Mouse (Mus musculus): ENCODE data around the gene Slc51b. TPM values are rescaled to one million over a fixed set of nuclear protein-coding genes. Genes with fewer than 3 reads are reported as not detected.
A peak's percentile ranks its signal among the peaks of the same experiment; 100 is the strongest.

The Slc51b gene
- polyA plus RNA-seq (2015; fragmentation: Nextera tagmentation; extraction: Ambion mirVana): not detected in 2 replicates

DNA sequence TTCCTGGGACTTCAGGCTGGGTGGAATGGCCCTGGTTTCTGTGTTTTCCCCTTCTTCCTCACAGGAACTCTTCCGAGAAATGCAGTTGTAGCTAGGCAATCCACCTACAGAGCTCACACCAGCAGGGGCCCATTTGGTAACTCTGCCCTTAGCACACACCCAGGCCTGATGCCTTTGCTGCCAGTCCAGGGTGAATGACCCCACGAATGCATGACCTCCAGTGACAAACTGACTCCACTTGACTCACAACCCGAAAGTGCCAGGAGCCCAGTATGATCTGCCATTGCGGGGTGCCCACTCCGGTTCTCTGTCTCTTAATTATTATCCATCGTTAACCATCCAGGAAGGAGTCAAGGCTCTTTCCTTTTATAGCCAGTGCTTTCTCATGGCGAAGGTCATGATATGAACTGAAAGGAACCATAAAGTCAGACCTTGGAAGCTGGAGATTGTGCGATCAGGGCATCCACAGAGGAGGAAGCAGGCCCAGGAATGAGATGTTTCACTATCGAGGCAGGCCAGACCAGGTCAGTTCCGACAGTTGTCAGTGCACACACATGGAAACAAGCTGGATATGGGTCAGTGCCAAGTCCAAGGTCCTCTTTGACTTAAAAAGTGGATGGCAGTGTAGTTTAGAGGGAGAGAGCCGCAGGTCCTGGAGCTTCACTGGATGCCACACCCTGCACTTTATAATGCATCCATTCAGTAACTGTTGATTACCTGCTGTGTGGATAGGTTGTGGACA is at the start of gene Slc51b:
TSS of gene Slc51b (minus strand) at position 196 of the 742 bp plus-strand sequence.
- Histone ChIP-seq H3K4me3 (no peak within 1 kb of the TSS), H3K4me2 (replicated peaks) (no peak within 1 kb of the TSS), H3K9ac (replicated peaks) (no peak within 1 kb of the TSS), H3K4me1 (no peaks in the 10 kb centered on the region), H3K27me3 (no peaks in the 10 kb centered on the region), H3K27ac (replicated peaks) (no peak within 1 kb of the TSS), H3K36me3 (no peaks in the 10 kb centered on the region), H3K9me3 (no peaks in the 10 kb centered on the region)
- no peak for ATAC-seq (replicated peaks)
- 76% methylated on average over 11 of the region's 11 CpGs for WGBS

GRCm38 (mm10) chr9:65467686-65468085 is 44.9 kb upstream of the Slc51b start:
- no peak overlapping the region for H3K4me3 ChIP-seq
- 79% methylated on average over 11 of the region's 11 CpGs for WGBS
- ATAC-seq (replicated peaks): no peak
- H3K9ac ChIP-seq (replicated peaks): no peak overlapping the region
- H3K27me3 ChIP-seq: no peaks in the 10 kb centered on the region
- no peak overlapping the region for H3K27ac ChIP-seq (replicated peaks)
- peaks cover 4% of the 10 kb centered on the region; the same call in 1 of the 2 replicates for H3K4me1 ChIP-seq
- no peak overlapping the region for H3K4me2 ChIP-seq (replicated peaks)
- peaks cover 53% of the 10 kb centered on the region for H3K36me3 ChIP-seq
- no peaks in the 10 kb centered on the region for H3K9me3 ChIP-seq

DNA sequence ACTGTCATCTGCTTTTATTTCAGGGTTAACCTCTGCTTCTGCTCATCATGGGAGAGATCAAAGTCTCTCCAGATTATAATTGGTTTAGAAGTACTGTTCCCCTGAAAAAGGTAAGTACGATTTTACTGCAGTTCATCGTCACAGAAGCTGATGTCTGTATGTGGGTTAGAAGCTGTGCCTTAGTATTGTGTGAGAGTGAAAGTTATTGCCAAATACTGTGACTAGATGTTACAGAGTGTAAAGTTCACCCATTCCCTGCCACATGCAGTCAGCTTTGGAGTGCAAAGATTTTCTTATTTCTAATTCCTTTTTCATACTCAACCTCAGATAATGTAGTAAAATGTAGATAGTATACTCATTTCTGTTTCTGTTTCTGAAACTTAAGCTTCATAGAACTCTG is 42.5 kb upstream of the Slc51b start:
- no peak for ATAC-seq (replicated peaks)
- 97% methylated on average over 2 of the region's 2 CpGs for WGBS

GRCm38 (mm10) chr9:65464161-65464560 is 41.4 kb upstream of the Slc51b start:
- H3K4me3 ChIP-seq: no peak overlapping the region
- 94% methylated on average over 6 of the region's 6 CpGs for WGBS
- H3K9me3 ChIP-seq: no peaks in the 10 kb centered on the region
- no peak overlapping the region for H3K27ac ChIP-seq (replicated peaks)
- H3K4me1 ChIP-seq: peaks cover 25% of the 10 kb centered on the region
- H3K36me3 ChIP-seq: peaks cover 27% of the 10 kb centered on the region
- no peak overlapping the region for H3K9ac ChIP-seq (replicated peaks)
- no peaks in the 10 kb centered on the region for H3K27me3 ChIP-seq
- no peak for ATAC-seq (replicated peaks)
- H3K4me2 ChIP-seq (replicated peaks): no peak overlapping the region

More for the DNA sequence above, 42.5 kb upstream of the Slc51b start:
- no peaks in the 10 kb centered on the region for H3K9me3 ChIP-seq
- H3K27me3 ChIP-seq: no peaks in the 10 kb centered on the region
- H3K4me1 ChIP-seq: peaks cover 23% of the 10 kb centered on the region
- no peak overlapping the region for H3K4me3 ChIP-seq
- H3K27ac ChIP-seq (replicated peaks): no peak overlapping the region
- peaks cover 37% of the 10 kb centered on the region for H3K36me3 ChIP-seq
- H3K9ac ChIP-seq (replicated peaks): no peak overlapping the region
- no peak overlapping the region for H3K4me2 ChIP-seq (replicated peaks)

GRCm38 (mm10) chr9:65462544-65462943 is 39.8 kb upstream of the Slc51b start:
- H3K4me3 ChIP-seq: no peak overlapping the region
- H3K9me3 ChIP-seq: no peaks in the 10 kb centered on the region
- no peak overlapping the region for H3K9ac ChIP-seq (replicated peaks)
- 73% methylated on average over 5 of the region's 5 CpGs for WGBS
- no peaks in the 10 kb centered on the region for H3K27me3 ChIP-seq
- peaks cover 25% of the 10 kb centered on the region for H3K4me1 ChIP-seq
- H3K27ac ChIP-seq (replicated peaks): no peak overlapping the region
- H3K4me2 ChIP-seq (replicated peaks): no peak overlapping the region
- no peak for ATAC-seq (replicated peaks)
- H3K36me3 ChIP-seq: peaks cover 21% of the 10 kb centered on the region

- WGBS: under 1% methylated on average over 51 of the region's 53 CpGs
- no peaks in the 10 kb centered on the region for H3K9me3 ChIP-seq
- H3K4me3 ChIP-seq: peak within 1 kb of the TSS; percentile 69
- ATAC-seq (replicated peaks): peak; percentile 97
- peak within 1 kb of the TSS; percentile 82 for H3K9ac ChIP-seq (replicated peaks)
- H3K4me1 ChIP-seq: peaks cover 25% of the 10 kb centered on the region
- H3K27me3 ChIP-seq: no peaks in the 10 kb centered on the region
- H3K36me3 ChIP-seq: peaks cover 10% of the 10 kb centered on the region
- peak within 1 kb of the TSS; percentile 68 for H3K4me2 ChIP-seq (replicated peaks)
- H3K27ac ChIP-seq (replicated peaks): peak within 1 kb of the TSS; percentile 87
Observed at GRCm38 (mm10) chr9:65460732-65461442, 38.1 kb upstream of the Slc51b start, which contains the start of gene Spg21. TSS of gene Spg21 (plus strand) at chr9:65460947.

DNA sequence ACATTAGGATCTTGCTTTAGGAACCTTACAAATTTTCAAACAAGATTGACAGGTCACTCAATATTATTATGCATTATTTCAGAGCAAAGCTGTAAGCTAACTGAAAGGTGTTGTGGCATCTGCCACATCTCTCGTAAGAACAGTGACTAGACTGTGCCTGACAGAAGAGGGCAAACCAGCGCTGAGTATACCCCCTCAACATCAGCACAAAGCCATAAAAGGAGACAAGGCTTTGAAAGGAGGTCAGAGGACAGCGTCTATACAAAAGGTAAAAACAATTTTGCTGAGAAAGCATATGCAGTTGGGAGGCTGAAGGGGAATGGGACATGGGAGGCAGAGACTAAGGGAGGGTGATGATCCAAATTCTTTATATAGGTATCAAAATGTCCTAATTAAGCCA is 37.4 kb upstream of the Slc51b start:
- Histone ChIP-seq H3K9me3 (no peaks in the 10 kb centered on the region), H3K9ac (replicated peaks) (no peak overlapping the region), H3K27ac (replicated peaks) (peak overlapping the region; percentile 87; the same call in 1 of the 2 replicates), H3K4me1 (peaks cover 25% of the 10 kb centered on the region), H3K4me3 (peak overlapping the region; percentile 69), H3K27me3 (no peaks in the 10 kb centered on the region), H3K4me2 (replicated peaks) (peak overlapping the region; percentile 68), H3K36me3 (peaks cover 3% of the 10 kb centered on the region; the same call in 1 of the 2 replicates)
- WGBS: 34% methylated on average over 3 of the region's 3 CpGs
- ATAC-seq (replicated peaks): peak; percentile 15

GRCm38 (mm10) chr9:65458975-65459374 is 36.2 kb upstream of the Slc51b start:
- Histone ChIP-seq H3K4me2 (replicated peaks) (no peak overlapping the region), H3K27ac (replicated peaks) (no peak overlapping the region), H3K4me3 (no peak overlapping the region), H3K4me1 (peaks cover 25% of the 10 kb centered on the region), H3K36me3 (0 out of 2 replicates have a peak, but pooled peaks cover under 1% of the 10 kb centered on the region), H3K27me3 (no peaks in the 10 kb centered on the region), H3K9me3 (no peaks in the 10 kb centered on the region), H3K9ac (replicated peaks) (no peak overlapping the region)
- no peak for ATAC-seq (replicated peaks)
- WGBS: 88% methylated on average over 2 of the region's 2 CpGs

DNA sequence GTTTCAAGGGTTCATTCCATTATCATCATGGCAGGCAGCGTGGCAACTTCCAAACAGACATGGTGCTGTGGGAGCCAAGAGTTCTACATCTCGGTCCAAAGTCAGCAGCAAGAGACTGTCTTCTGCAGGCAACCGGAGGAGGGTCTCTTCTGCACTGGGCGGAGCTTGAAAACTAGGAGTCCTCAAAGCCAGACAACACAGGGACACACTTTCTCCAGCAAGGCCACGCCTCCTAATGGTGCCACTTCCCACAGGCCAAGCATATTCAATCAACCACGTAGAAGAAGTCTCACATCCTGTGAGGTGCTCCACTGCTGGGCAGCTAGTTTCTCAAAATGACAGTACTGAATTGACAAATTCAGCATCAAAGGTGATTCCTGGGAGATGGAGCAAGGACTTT is 25.2 kb upstream of the Slc51b start:
- 90% methylated on average over 6 of the region's 6 CpGs for WGBS
- Histone ChIP-seq H3K27me3 (no peaks in the 10 kb centered on the region), H3K36me3 (peaks cover 62% of the 10 kb centered on the region), H3K9ac (replicated peaks) (no peak overlapping the region), H3K9me3 (no peaks in the 10 kb centered on the region), H3K4me2 (replicated peaks) (no peak overlapping the region), H3K4me3 (no peak overlapping the region), H3K4me1 (no peaks in the 10 kb centered on the region), H3K27ac (replicated peaks) (no peak overlapping the region)
- ATAC-seq (replicated peaks): no peak

DNA sequence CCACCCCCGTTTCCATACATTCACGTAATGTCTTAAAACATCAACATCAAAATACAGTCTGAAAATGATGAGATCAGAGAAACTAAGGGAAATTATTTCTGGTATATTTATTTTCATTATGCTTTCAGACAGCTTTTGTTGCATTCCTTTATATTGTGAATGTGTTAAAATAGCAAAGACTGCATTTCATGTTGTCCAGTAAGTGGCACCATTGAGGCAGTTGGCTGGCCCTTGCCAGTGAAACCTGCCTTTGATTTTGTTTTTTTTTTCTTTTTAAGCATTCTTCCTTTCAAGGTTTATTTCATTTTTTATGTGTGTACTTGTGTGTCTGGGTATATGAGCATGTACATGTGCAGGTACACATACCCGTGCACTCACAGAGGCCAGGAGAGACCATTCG is 21.9 kb upstream of the Slc51b start:
- H3K27ac ChIP-seq (replicated peaks): no peak overlapping the region
- no peak overlapping the region for H3K4me2 ChIP-seq (replicated peaks)
- no peak for ATAC-seq (replicated peaks)
- H3K27me3 ChIP-seq: no peaks in the 10 kb centered on the region
- 96% methylated on average over 4 of the region's 4 CpGs for WGBS
- peaks cover 59% of the 10 kb centered on the region for H3K36me3 ChIP-seq
- H3K9me3 ChIP-seq: no peaks in the 10 kb centered on the region
- no peak overlapping the region for H3K4me3 ChIP-seq
- no peak overlapping the region for H3K9ac ChIP-seq (replicated peaks)
- no peaks in the 10 kb centered on the region for H3K4me1 ChIP-seq

GRCm38 (mm10) chr9:65435671-65436301 is 13.0 kb upstream of the Slc51b start, which contains the start of gene Mtfmt:
TSS of gene Mtfmt (plus strand) at chr9:65435782.
- peak within 1 kb of the TSS; percentile 73 for H3K4me2 ChIP-seq (replicated peaks)
- under 1% methylated on average over 54 of the region's 54 CpGs for WGBS
- H3K9ac ChIP-seq (replicated peaks): peak within 1 kb of the TSS; percentile 95
- H3K36me3 ChIP-seq: peaks cover 7% of the 10 kb centered on the region; the same call in 1 of the 2 replicates
- peak within 1 kb of the TSS; percentile 66; the same call in 1 of the 2 replicates for H3K27ac ChIP-seq (replicated peaks)
- peaks cover 15% of the 10 kb centered on the region for H3K4me1 ChIP-seq
- peak; percentile 93 for ATAC-seq (replicated peaks)
- H3K27me3 ChIP-seq: no peaks in the 10 kb centered on the region
- H3K9me3 ChIP-seq: no peaks in the 10 kb centered on the region
- H3K4me3 ChIP-seq: peak within 1 kb of the TSS; percentile 94

DNA sequence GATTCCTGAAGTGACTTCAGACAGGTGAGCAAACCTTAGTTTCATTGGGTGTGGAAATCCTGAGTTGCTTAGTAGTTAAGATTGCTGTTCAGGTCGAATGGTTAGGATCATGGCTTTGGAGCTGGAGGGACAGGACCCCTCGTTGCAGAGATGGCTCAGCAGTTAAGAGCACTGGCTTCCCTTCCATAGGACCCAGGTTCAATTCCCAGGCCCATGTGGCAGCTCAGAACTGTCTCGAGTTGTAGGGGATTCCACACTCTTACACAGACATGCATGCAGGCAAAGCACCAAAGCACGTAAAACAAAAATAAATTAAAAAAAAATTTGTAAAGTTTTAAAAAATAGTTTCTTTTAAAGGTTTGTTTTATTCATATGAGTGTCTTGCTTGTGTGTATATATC is 12.5 kb upstream of the Slc51b start:
- H3K4me2 ChIP-seq (replicated peaks): no peak overlapping the region
- no peak overlapping the region for H3K27ac ChIP-seq (replicated peaks)
- H3K4me1 ChIP-seq: peaks cover 15% of the 10 kb centered on the region
- H3K9ac ChIP-seq (replicated peaks): no peak overlapping the region
- peaks cover 1% of the 10 kb centered on the region; the same call in 1 of the 2 replicates for H3K36me3 ChIP-seq
- no peaks in the 10 kb centered on the region for H3K9me3 ChIP-seq
- 72% methylated on average over 4 of the region's 4 CpGs for WGBS
- no peaks in the 10 kb centered on the region for H3K27me3 ChIP-seq
- ATAC-seq (replicated peaks): peak; percentile 47
- peak overlapping the region; percentile 94; the same call in 1 of the 2 replicates for H3K4me3 ChIP-seq
